8 mouse cellular contexts compared by ENCODE assay signal in the genomic region with DNA sequence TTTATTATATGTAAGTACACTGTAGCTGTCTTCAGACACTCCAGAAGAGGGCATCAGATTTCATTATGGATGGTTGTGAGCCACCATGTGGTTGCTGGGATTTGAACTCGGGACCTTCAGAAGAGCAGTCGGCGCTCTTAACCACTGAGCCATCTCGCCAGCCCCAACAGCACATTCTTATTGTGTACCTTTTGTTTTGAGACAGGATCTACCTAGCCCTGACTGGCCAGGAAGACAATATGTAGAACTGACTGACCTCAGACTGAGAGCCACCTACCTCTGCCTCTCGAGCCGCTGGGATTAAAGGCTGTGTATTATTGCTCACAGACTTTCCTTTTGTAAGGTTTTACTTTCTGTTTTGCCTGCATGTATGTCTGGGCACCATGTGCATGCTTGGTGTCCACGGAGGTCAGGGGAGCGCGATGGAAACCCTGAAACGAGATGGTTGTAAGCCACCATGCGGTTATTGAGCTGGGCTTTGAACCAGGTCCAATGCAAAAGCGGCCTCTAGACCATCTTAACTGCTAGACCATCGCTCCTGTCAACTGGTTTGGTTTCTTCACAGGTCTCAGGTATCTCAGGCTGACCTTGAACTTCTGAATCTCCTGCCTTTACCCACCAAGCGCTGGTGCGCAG. TPM values are rescaled to one million over a fixed set of nuclear protein-coding genes. Genes with fewer than 3 reads are reported as not detected.
DNase-seq lines count a peak whose midpoint lies in the region; ATAC-seq lines count a peak whose summit lies in the region.

No protein-coding gene starts in this region.

- 0 out of 2 replicates have a peak, but pooled peaks have one; percentile 9 for ATAC-seq in common myeloid progenitor, adult 5-6 weeks (replicated peaks; ENCODE audit: low read depth, poor library complexity, severe bottlenecking)
- ATAC-seq in hindbrain, embryonic 15.5 days (ENCODE audit: low FRiP score, low read depth): peak; percentile 4; the same call in 1 of the 2 replicates
- ATAC-seq in midbrain, embryonic 11.5 days (ENCODE audit: low FRiP score): peak; percentile 5

- no peaks in the 10 kb centered on the region for H3K27me3 ChIP-seq in heart, embryonic 10.5 days (ENCODE audit: insufficient read depth, poor library complexity, severe bottlenecking)
- H3K27me3 ChIP-seq in hindbrain, embryonic 15.5 days: no peaks in the 10 kb centered on the region
- no peaks in the 10 kb centered on the region for H3K27me3 ChIP-seq in midbrain, embryonic 11.5 days (ENCODE audit: control insufficient read depth, insufficient read depth, low read length)

- peak overlapping the region; percentile 68 for H3K9ac ChIP-seq in hindbrain, embryonic 15.5 days
- peak overlapping the region; percentile 78 for H3K9ac ChIP-seq in midbrain, embryonic 11.5 days (ENCODE audit: low read length)

- 66% methylated on average over 15 of the region's 15 CpGs for WGBS in heart, embryonic 10.5 days
- WGBS in hindbrain, embryonic 15.5 days: 67% methylated on average over 15 of the region's 15 CpGs
- WGBS in midbrain, embryonic 11.5 days: 67% methylated on average over 15 of the region's 15 CpGs

- H3K4me2 ChIP-seq in hindbrain, embryonic 15.5 days: peak overlapping the region; percentile 63
- H3K4me2 ChIP-seq in midbrain, embryonic 11.5 days: peak overlapping the region; percentile 65

- H3K9me3 ChIP-seq in heart, embryonic 10.5 days: 0 out of 2 replicates have a peak, but pooled peaks cover 2% of the 10 kb centered on the region
- no peaks in the 10 kb centered on the region for H3K9me3 ChIP-seq in hindbrain, embryonic 15.5 days
- H3K9me3 ChIP-seq in midbrain, embryonic 11.5 days (ENCODE audit: control insufficient read depth, low read length): no peaks in the 10 kb centered on the region

- peaks cover 15% of the 10 kb centered on the region; the same call in 1 of the 2 replicates for H3K4me1 ChIP-seq in heart, embryonic 10.5 days
- H3K4me1 ChIP-seq in hindbrain, embryonic 15.5 days (replicated peaks): peaks cover 20% of the 10 kb centered on the region
- H3K4me1 ChIP-seq in midbrain, embryonic 11.5 days (ENCODE audit: control insufficient read depth, insufficient read depth, low read length): peaks cover 7% of the 10 kb centered on the region

- peak overlapping the region; percentile 98 for H3K27ac ChIP-seq in heart, embryonic 10.5 days
- peak overlapping the region; percentile 92 for H3K27ac ChIP-seq in hindbrain, embryonic 15.5 days (replicated peaks)
- peak overlapping the region; percentile 88 for H3K27ac ChIP-seq in midbrain, embryonic 11.5 days (ENCODE audit: low read depth, low read length)

- peak overlapping the region; percentile 94 for H3K4me3 ChIP-seq in heart, embryonic 10.5 days
- H3K4me3 ChIP-seq in hindbrain, embryonic 15.5 days: peak overlapping the region; percentile 65
- peak overlapping the region; percentile 95 for H3K4me3 ChIP-seq in midbrain, embryonic 11.5 days (ENCODE audit: low read depth, low read length)

- H3K36me3 ChIP-seq in heart, embryonic 10.5 days: peaks cover 20% of the 10 kb centered on the region
- peaks cover 4% of the 10 kb centered on the region for H3K36me3 ChIP-seq in hindbrain, embryonic 15.5 days
- no peaks in the 10 kb centered on the region for H3K36me3 ChIP-seq in midbrain, embryonic 11.5 days (ENCODE audit: control insufficient read depth, insufficient read depth, low read length)

- DNase-seq in heart, embryonic 10.5 days (ENCODE audit: low spot score): no peak
- no peak for DNase-seq in heart, adult 9 months (ENCODE audit: low spot score in 2 of 2)
- DNase-seq in 416B (ENCODE audit: low read depth): peak; percentile 55
- DNase-seq in midbrain, embryonic 11.5 days (ENCODE audit: low spot score, missing footprints): no peak
- DNase-seq in retina, embryonic 14.5 days (ENCODE audit: low spot score): no peak
- DNase-seq in yolk sac, embryonic 10.5 days (ENCODE audit: low spot score): no peak

RNA-seq across cellular contexts. Expression of gene Nktr, which starts 0.8 kb away (rescaled TPM):
- 48.7 and 49.8 TPM in 2 replicates for polyA plus RNA-seq in heart, embryonic 10.5 days (2016; fragmentation: Nextera tagmentation; extraction: Ambion mirVana)
- 100 and 118 TPM in 2 replicates for total RNA-seq in common myeloid progenitor, adult 5-6 weeks (2017)
- 45.0 and 53.8 TPM in 2 replicates for polyA plus RNA-seq in hindbrain, embryonic 15.5 days (2015; fragmentation: Nextera tagmentation; extraction: Ambion mirVana)
- polyA plus RNA-seq in midbrain, embryonic 11.5 days (2014; fragmentation: Nextera tagmentation; extraction: Ambion mirVana): 61.6 and 70.4 TPM in 2 replicates

RNA-seq across cellular contexts. Expression of gene Ss18l2, which starts 8.1 kb away (rescaled TPM):
- polyA plus RNA-seq in heart, embryonic 10.5 days (2016; fragmentation: Nextera tagmentation; extraction: Ambion mirVana): 115 and 138 TPM in 2 replicates
- 34.1 and 34.8 TPM in 2 replicates for total RNA-seq in common myeloid progenitor, adult 5-6 weeks (2017)
- polyA plus RNA-seq in hindbrain, embryonic 15.5 days (2015; fragmentation: Nextera tagmentation; extraction: Ambion mirVana): 168 and 174 TPM in 2 replicates
- 100 and 106 TPM in 2 replicates for polyA plus RNA-seq in midbrain, embryonic 11.5 days (2014; fragmentation: Nextera tagmentation; extraction: Ambion mirVana)

RNA-seq across cellular contexts. Expression of gene Sec22c, which starts 12.9 kb away (rescaled TPM):
- 7.0 and 8.8 TPM in 2 replicates for polyA plus RNA-seq in heart, embryonic 10.5 days (2016; fragmentation: Nextera tagmentation; extraction: Ambion mirVana)
- total RNA-seq in common myeloid progenitor, adult 5-6 weeks (2017): 5.5 and 13.3 TPM in 2 replicates
- polyA plus RNA-seq in hindbrain, embryonic 15.5 days (2015; fragmentation: Nextera tagmentation; extraction: Ambion mirVana): 30.3 and 32.8 TPM in 2 replicates
- polyA plus RNA-seq in midbrain, embryonic 11.5 days (2014; fragmentation: Nextera tagmentation; extraction: Ambion mirVana): 16.9 and 18.2 TPM in 2 replicates

RNA-seq across cellular contexts. Expression of gene Zfp651, which starts 40.9 kb away (rescaled TPM):
- polyA plus RNA-seq in heart, embryonic 10.5 days (2016; fragmentation: Nextera tagmentation; extraction: Ambion mirVana): 6.3 and 7.2 TPM in 2 replicates
- 0.15 and 1.5 TPM in 2 replicates for total RNA-seq in common myeloid progenitor, adult 5-6 weeks (2017)
- polyA plus RNA-seq in hindbrain, embryonic 15.5 days (2015; fragmentation: Nextera tagmentation; extraction: Ambion mirVana): 32.9 and 33.2 TPM in 2 replicates
- polyA plus RNA-seq in midbrain, embryonic 11.5 days (2014; fragmentation: Nextera tagmentation; extraction: Ambion mirVana): 5.0 and 5.9 TPM in 2 replicates

RNA-seq across cellular contexts. Expression of gene Klhl40, which starts 59.2 kb away (rescaled TPM):
- polyA plus RNA-seq in heart, embryonic 10.5 days (2016; fragmentation: Nextera tagmentation; extraction: Ambion mirVana): 0.36 and 0.38 TPM in 2 replicates
- 0.59 TPM in 1 of 2 replicates, not detected in the other for total RNA-seq in common myeloid progenitor, adult 5-6 weeks (2017)
- 1.4 and 1.8 TPM in 2 replicates for polyA plus RNA-seq in hindbrain, embryonic 15.5 days (2015; fragmentation: Nextera tagmentation; extraction: Ambion mirVana)
- 0.11 and 0.16 TPM in 2 replicates for polyA plus RNA-seq in midbrain, embryonic 11.5 days (2014; fragmentation: Nextera tagmentation; extraction: Ambion mirVana)
